Mouse (Mus musculus): Measurements from ENCODE around the gene Inafm1.
A peak's percentile ranks its signal among the peaks of the same experiment; 100 is the strongest.
"Not testable (repeated sequence)": the region's sequence is repeated elsewhere in the genome, so short reads cannot be mapped to it uniquely, and the experiment has no call there.

Gene Inafm1

DNA sequence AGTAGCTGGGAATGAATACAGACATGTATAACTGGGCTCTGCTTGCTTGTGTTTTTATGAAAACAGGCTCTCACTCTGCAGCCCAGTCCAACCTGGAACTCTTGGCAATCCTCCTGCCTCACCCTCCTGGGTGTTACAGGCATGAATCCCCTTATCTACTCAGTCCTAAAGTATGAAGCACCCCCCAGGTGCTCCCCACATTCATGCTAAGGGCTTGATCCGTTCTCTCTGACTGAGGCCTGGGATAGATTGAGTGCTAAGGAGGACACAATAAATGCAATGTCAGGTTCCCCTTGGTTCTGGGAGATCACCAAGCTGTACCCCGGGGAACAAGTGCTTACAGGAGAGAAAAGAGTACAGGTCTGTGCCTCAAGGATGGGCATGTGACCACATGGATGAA, 24.2 kb upstream of the Inafm1 start:
- DNase-seq (ENCODE audit: low spot score in 2 of 2), result no peak

DNA sequence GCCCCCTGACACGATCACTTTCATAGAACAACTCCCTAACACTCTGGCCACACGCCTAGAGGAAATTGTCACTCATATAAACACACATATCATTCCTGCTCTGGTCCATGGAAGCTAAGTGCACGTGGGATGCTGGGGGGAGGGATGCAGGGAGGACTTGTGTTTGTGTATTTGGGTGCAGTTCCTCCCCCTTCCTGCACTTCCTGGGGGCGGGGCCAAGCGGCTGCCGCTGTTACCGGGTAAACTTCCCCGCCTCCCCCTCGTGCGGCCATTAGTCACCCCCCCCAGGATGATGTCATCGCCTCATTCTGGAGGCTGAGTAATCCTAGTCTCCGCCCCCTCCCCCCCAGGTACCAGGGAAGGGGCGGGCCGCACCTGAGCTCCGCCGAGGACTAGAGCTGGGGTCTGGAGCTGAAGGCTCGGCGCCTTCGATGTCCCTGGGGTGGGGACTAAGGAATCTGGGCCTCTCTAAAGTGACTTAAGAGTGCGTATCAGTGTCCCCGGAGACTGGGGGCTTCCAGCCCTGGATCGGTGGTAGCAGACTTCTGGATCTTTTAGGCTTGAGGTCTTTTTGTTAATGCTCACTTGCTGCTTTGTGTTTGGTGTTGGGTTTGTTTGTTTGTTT, 23.5 kb upstream of the Inafm1 start:
- peak; percentile 80 to 87 for DNase-seq (ENCODE audit: low spot score in 2 of 2)

DNA sequence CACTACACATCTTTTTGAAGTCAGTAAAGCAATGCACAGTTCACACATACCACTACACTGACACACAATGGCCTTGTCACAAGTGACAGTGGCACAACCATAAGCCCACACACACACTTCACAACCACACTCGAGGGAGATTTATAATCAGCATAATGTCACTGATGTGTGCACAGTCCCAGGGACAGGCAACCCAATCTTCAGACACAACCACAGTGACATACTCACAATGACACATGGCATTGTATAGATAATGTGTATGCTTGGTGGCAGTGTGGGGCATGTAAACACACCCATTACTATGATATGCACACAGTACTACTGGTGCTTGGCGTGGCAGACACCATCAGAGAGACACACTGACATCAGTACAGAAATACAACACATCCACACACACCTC, 22.7 kb upstream of the Inafm1 start:
- DNase-seq (ENCODE audit: low spot score in 2 of 2), result no peak

DNA sequence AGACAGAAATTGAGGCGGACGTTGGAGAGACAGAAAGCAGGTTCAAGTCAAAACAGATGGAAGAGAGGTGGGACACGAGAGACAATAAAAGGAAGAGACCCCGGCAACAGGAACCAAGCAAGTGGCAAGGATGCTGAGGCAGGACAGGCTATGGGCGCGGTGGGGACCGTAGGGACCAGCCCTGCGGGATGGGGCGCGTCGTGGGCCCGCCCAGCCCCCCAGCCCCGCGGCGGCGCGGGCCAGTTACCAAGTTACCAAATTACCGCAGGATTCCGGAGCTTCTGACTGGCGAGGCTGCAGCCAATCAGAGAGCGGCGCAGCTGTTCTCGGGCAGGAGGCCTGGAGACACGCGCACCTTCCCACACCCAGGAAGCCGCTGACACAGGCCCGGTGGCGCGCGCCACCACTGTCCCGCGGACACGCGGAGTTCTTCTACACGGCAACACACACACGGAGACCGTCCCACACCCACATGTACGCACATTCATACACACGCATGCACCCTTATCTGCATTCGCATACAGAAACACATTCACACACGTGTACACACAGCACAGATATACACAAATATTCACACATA, 22.0 kb upstream of the Inafm1 start:
- peak; percentile 65 to 75 for DNase-seq (ENCODE audit: low spot score in 2 of 2)

DNA sequence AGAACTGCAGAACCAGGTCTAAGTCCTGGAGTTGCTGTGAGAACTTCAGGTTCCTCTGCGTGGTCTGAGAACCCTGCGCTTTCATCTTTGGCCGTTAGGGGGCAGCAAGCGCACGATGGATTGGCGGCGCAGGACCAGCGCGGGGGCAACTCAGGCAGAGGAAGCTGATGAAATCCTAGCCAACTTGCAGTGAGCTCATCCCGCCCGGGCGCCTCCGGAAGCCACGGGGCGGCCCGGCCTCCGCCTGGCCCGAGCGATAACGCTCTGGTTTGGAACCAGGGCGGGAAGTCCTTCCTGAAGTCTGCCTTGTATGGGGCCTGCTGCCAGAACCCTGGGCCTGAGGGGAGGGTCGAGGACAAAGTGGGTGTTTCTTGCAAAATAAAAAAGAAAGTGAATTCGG, 21.4 kb upstream of the Inafm1 start:
- DNase-seq (ENCODE audit: low spot score in 2 of 2), result peak; percentile 92 to 95

DNA sequence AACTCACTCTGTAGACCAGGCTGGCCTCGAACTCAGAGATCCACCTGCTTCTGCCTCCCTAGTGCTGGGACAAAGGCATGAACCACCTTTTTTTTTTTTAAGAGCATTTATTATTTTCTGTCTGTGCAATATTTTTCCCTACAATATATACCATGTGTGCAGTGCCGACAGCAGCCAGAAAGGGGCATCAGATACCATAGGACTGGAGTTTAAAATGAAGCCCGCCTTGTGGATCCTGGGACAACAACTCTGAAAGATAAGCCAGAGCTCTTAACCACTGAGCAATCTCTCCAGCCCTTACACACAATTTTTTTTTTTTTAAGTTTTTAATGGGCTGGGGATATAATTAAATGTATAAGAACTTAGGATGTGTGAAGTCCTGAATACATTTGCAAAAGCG, 20.9 kb upstream of the Inafm1 start:
- no peak for DNase-seq (ENCODE audit: low spot score in 2 of 2)

DNA sequence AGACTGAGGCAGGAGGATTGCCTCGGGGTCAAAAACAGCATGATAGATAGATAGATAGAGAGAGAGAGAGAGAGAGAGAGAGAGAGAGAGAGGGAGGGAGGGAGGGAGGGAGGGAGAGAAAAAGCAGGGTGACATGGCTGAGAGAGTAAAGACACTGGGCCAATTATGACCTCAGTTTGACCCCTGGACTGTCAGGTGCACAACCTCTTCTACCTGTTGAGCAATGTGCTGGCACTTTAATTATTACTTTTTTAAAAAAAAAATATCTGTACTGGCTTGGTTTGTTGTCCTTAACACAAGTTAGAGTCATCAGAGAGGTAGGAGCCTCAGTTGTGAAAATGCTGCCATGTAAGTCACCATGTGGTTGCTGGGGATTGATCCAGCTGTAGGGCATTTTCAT, 14.4 kb upstream of the Inafm1 start:
- DNase-seq (ENCODE audit: low spot score in 2 of 2), result no peak

DNA sequence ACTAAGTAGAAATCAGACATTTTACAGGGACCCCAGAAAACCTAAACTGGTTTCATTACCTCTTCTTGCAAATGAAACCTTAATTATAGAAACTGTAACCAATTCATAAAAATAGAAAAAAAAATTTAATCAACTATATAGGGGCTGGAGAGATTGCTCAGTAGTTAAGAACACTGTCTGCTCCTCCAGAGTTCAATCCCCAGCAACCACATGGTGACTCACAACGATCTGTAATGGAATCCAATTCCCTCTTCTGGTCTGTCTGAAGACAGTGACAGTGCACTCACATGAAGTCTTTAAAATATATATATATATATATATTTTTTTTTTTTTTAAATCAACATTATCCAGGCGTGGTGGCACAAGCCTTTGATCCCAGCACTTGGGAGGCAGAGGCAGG, 13.6 kb upstream of the Inafm1 start:
- no peak for DNase-seq (ENCODE audit: low spot score in 2 of 2)

DNA sequence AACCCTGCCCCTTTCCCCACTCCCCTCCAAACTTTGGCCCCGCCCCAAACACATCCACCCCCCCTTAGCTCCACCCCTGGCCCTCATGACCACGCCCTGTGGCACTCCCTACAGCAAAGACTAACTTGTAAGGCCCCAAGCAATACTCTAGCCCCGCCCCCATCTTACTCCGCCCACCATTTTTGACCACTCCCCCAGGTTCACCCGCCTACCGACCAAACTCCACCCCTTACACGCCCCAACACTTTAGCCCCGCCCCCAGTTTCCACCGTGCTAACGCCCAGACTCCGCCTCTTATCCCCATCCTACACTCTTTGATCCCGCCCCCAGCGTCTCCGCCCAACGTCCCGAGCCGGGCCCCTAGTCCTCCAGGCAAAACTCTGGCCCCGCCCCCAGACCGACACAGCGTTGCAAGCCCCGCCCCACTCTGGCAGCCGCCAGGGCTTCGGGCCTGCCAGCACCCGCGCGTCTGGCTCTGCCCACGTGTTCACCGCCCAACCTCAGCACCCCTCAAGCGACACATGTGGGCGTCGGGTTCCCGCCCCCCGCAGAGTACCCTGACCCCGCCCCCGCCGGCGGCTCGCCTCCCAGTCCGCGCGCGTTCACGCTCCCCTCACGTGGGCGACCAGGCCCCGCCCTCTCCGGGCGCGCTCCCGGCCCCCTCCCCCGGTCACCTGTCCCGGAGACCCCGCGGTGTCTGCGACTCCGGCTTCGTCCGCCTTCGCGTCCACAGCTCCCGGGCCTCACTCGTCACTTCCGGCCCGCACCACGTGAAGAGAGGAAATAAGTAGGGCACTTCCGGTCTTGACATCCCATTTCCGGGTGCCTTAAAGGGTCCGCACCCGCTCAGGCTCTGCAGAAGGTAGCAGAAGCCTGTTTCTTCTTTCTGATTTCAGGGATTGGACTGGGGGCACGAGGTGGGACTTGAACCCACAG, 12.9 kb upstream of the Inafm1 start, which contains the start of gene Ccdc9:
Gene Ccdc9 (minus strand): TSS at position 770 of the 936 bp plus-strand sequence.
- DNase-seq (ENCODE audit: low spot score in 2 of 2), result peak; percentile 100

DNA sequence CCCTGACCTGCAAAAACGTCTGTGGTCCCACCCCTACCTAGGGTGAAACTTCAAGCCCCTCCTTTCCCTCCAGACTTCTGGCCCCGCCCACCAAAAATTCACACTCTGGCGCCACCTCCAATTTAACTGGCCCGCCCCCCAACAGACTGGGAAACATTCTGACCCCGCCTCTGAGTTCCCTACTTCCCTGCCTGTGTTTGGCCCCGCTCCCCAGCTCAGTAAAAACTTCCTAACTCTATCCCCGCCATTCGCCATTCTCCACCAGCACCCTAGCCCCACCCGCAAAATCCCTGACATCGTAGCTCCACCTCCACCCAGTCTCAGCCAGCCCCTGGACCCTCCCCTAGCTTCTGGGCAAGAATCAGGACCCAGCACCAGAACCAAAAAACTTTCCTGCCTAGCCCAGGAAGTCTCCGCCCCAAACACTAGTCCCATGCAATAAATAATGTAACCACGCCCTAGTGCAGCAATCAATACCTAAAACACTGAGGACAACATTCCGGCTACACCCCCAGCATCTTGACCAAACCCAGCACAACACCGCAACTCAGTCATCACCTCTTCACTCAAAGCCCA, 12.1 kb upstream of the Inafm1 start:
- peak; percentile 73 to 82 for DNase-seq (ENCODE audit: low spot score in 2 of 2)

DNA sequence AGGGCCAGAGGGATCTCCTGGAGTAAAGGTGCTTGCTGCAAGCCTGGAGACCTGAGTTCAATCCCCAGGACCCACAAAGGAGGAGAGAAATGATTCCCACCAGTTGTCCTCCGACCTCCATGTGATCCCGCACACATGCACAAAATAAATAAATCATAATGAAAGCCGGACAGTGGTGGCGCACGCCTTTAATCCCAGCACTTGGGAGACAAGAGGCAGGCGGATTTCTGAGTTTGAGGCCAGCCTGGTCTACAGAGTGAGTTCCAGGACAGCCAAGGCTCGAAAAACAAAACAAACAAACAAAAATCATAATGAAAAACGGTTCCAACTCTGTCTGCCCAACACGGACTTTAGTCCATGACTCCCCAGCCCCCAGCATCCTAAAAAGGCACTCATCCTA, 11.5 kb upstream of the Inafm1 start:
- DNase-seq (ENCODE audit: low spot score in 2 of 2), result no peak

DNA sequence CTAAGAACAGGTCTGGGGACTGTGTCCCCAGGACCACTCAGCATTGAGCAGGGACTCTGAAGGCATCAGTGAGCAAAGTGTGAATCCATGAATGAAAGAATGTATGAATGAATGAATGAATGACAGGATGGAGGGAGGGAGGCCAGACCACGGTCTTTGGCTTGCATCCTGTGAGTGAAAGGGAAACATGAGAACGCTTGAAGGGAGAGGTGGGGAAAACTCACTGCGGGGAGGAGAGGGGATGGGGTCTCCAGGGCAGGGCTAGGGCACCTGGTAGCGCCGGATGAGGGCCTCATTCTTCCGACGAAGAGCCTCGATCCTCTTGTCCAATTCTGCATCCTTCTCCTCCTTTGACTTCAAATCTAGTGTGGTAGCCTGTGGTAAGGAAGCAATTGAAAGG, 10.6 kb upstream of the Inafm1 start:
- no peak for DNase-seq (ENCODE audit: low spot score in 2 of 2)

DNA sequence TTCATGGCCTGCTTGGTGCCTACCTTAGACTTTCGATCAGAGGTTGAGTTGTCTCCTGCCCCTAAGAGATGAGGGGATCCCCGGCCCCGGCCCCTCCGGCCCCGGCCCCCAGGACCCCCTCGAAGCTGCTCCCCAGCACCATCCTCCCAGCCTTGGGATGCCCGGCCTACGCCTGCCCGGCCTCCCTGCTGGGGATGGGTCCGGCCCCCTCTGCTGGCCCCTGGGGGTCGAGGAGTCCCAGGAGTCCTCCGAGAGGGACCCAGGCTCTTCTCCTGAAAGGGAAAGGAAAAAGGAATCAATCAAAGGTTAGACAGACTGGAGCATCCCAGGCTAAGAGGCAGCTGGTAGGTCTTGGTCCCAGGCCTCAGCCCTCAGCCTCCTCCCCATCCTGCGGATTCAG, 8.9 kb upstream of the Inafm1 start:
- DNase-seq (ENCODE audit: low spot score in 2 of 2), result no peak

DNA sequence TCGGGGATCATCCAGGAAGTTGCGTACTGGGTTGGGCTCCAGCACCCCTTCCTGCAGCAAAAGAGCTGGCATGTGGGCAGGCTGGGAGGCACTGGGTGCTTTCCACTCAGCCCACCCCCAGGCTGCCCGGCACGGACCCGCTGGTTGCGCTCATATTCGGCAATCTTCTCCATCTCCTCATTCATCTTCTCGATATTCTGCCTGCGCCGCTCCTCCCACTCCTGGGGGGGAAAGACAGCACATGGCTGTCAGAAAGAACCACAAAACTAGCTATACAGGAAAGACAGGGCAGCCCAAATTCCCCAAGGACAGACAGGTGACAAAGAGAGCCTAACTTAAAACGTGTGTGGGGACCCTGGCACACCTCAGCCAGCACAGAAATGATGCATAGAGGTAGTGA, 7.3 kb upstream of the Inafm1 start:
- DNase-seq (ENCODE audit: low spot score in 2 of 2), result no peak

DNA sequence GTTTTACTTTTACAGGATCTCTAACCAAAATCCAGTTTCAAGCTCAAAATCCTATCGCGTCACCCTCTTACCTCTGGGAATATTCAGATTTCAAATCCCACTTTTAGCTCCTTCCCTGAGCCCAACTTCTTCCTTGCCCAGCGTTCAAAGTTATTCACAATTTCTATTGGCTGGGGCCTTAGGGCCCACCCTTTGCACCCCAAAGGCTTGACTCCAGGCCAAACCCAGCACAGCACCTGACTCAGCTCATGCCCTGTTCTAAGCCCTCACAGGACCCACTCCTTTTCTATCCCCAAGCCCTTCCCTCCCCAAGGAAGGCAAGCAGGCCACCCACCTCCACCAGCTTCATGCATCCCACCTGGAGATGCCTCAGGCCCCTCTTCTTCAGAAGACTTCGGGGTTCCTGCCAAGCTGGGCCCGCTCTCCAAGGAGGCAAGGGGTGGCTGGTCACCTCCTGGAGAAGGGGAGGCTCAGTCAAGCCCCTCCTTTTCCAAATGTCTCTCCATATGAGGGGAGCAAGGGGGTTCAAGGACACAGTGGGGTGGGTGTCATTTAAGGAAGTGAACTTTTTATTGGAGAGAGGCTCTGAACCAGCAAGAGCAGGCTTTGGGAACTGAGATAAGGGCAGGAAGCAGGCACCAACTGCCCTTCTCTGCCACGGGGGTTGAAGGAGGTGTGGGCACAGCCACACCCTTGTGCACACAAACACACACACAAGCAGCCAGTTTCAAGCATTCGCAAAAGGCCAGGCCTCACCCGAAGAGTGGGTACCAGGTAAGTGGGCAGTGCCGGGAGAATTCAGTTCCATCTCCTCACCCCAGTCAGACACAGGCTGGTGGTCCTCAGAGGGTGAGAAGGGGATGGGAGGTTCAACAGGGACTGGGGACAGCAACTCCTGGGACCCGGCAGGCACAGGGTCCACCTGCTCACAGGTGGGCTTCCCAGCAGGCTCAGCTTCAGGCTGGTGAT, 1.8 kb upstream of the Inafm1 start:
- no peak for DNase-seq (ENCODE audit: low spot score in 2 of 2)

DNA sequence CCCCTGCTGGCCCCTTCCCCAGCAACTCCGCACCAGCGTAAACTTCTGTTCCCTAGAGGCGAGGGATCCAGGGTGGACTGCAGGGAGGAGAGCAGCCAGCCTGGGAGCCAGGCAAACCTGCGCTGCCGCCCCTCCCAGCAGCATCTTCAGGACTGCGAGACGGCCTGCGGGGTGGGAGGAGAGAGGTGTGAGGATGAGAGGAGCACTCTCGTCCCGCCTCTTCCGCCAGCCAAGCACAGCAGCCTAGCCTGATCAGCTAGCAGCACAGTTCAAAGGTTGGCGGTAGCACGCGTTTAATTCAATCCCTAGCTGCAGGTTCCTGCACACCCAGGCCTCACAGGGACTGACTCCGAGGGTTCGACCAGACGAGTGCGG, 336 bp upstream of the Inafm1 start:
- peak; percentile 45 to 67 for DNase-seq (ENCODE audit: low spot score in 2 of 2)

DNA sequence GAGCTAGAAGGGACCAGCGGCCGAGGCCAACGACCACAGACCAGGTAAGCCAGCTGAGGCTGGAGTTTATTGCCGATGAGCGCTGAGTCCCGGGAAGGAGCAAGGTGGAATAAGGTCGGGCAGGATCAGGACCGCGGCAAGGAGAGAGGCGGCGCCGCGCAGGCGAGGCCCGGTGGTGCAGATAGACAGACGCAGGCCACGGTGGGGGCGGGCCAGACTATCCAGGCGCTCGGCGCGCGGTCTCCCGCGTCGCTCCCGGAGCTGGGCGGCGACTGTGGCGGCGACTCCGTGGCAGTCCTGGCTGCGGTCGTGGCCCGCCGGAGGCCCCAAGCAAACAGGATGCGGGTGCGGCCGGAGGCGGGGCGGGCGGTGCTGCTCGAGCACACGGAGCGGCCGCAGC, 736 bp downstream of the Inafm1 start:
- DNase-seq (ENCODE audit: low spot score in 2 of 2), result peak; percentile 52 to 70

DNA sequence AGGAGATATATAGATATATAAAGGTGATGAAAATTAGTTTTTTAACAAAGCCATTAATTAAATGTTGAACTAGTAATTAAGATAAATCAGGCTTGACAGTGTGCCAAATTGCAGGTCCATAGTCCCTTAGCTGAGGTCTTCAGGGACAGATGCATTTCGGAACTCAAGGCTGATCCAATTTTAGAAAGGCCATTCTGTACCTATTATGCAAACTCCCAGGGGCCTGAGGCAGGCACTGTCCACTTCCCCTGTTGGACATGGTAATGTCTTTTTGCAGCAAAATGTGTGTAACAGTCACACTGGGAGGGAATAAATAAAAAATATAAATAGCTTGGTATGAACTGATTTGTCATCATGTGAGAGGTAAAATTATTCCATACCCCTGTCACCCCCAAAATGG, 2.3 kb downstream of the Inafm1 start:
- no peak for DNase-seq (ENCODE audit: low spot score in 2 of 2)

DNA sequence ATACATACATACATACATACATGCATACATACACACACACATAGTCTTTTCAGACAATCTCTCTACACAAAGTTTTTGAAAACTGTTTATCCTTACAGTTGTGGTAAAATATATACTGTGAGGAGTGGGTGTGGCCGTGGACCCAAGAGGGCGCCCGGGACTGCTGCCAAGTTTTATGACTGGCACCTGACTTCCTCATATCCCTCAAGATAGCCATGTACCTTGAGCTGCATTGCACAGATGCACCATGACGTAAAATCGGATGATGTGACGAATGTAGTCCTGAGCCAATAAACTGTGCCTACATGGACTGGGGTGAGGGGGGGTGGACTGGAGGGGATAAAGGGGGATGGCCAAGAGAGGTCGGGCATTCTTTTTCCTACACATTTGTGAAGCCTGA, 6.8 kb downstream of the Inafm1 start:
- not testable (repeated sequence) for DNase-seq (ENCODE audit: low spot score in 2 of 2)

DNA sequence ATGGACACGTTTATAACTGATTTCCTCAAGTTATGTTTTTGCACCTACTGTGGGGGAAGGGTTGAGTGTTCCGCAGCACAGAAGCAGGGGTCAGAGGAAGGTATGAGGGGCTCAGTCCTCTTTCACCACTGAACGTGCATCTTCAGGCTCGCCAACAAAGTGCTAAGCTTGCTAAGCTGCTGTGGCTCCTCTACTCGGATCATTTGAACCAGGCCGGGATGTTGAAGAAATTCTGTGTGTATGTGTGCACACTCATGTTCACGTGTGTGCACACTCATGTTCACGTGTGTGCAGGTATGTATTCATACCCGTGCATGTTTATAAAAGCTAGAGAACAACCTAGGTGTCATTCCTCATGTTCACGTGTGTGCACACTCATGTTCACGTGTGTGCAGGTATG, 7.6 kb downstream of the Inafm1 start:
- DNase-seq (ENCODE audit: low spot score in 2 of 2), result no peak

DNA sequence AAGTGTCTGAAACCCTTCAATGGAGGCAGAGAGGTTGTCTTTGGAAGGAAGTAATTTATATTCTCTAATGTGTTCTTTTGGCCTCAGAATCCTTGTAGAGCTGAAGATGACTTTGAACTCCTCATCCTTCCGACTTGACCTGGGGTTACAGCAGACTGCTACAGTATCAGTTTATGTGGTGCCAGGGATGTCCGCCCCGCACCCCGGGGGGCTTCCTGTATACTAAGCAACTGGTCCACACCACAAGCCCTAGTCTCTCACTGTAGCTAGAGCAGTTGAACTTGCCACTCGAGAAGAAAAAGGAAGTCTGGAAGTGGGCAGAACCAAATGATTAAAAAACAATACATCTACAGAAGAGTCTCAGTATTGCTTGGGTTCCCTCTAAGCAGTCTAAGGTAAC, 9.6 kb downstream of the Inafm1 start:
- no peak for DNase-seq (ENCODE audit: low spot score in 2 of 2)

Measured in urinary bladder, postnatal 36 days (tissue).